Mouse (Mus musculus) neural tube, embryonic 12.5 days (tissue): Measurements from ENCODE around the gene Hmga1b. TPM values are rescaled to one million over a fixed set of nuclear protein-coding genes. Genes with fewer than 3 reads are reported as not detected.

ENCODE experiments used
- polyA plus RNA-seq: library from polyadenylated mRNA; unstranded; fragments of >200 nt; fragmentation: Nextera tagmentation; extraction: Ambion mirVana; gene quantifications from 2 replicates; pipeline ENCODE4 v1.2.1, GENCODE M21; 2016

The Hmga1b gene
- polyA plus RNA-seq, 1 experiment from 2014 or later = 3.6 TPM

Other genes with a start within 250 kb of the Hmga1b start
- 0.13 and 0.22 TPM in 2 replicates for gene Gcgr, start 232.1 kb upstream of the Hmga1b start, polyA plus RNA-seq
- gene Mcrip1, start 213.1 kb upstream of the Hmga1b start, polyA plus RNA-seq = 234 and 239 TPM in 2 replicates
- not detected in 2 replicates for gene Ppp1r27, start 211.7 kb upstream of the Hmga1b start, polyA plus RNA-seq
- gene P4hb, start 189.5 kb upstream of the Hmga1b start, polyA plus RNA-seq = 425 and 451 TPM in 2 replicates
- gene Arhgdia, start 181.2 kb upstream of the Hmga1b start, polyA plus RNA-seq = 582 and 606 TPM in 2 replicates
- 509 and 592 TPM in 2 replicates for gene Alyref, start 164.4 kb upstream of the Hmga1b start, polyA plus RNA-seq
- gene Anapc11, start 164.4 kb upstream of the Hmga1b start, polyA plus RNA-seq = 162 and 172 TPM in 2 replicates
- 0.80 and 0.83 TPM in 2 replicates for gene Npb, start 154.3 kb upstream of the Hmga1b start, polyA plus RNA-seq
- 151 and 155 TPM in 2 replicates for gene Pcyt2, start 144.9 kb upstream of the Hmga1b start, polyA plus RNA-seq
- 46.8 and 56.5 TPM in 2 replicates for gene Sirt7, start 137.6 kb upstream of the Hmga1b start, polyA plus RNA-seq
- gene Mafg, start 129.2 kb upstream of the Hmga1b start, polyA plus RNA-seq = 39.7 and 40.4 TPM in 2 replicates
- 27.2 and 27.8 TPM in 2 replicates for gene Pycr1, start 119.0 kb upstream of the Hmga1b start, polyA plus RNA-seq
- gene Myadml2, start 114.6 kb upstream of the Hmga1b start, polyA plus RNA-seq = 0.81 and 1.1 TPM in 2 replicates
- gene Notum, start 101.6 kb upstream of the Hmga1b start, polyA plus RNA-seq = 3.1 and 3.4 TPM in 2 replicates
- 139 and 155 TPM in 2 replicates for gene Aspscr1, start 89.8 kb upstream of the Hmga1b start, polyA plus RNA-seq
- gene Cenpx, start 49.1 kb upstream of the Hmga1b start, polyA plus RNA-seq = 108 and 114 TPM in 2 replicates
- 70.9 and 72.6 TPM in 2 replicates for gene Lrrc45, start 48.9 kb upstream of the Hmga1b start, polyA plus RNA-seq
- gene Rac3, start 41.3 kb upstream of the Hmga1b start, polyA plus RNA-seq = 118 and 119 TPM in 2 replicates
- gene Dcxr, start 35.5 kb upstream of the Hmga1b start, polyA plus RNA-seq = 12.3 and 16.7 TPM in 2 replicates
- 0.95 and 1.6 TPM in 2 replicates for gene Cbr2, start 30.7 kb upstream of the Hmga1b start, polyA plus RNA-seq
- gene Rfng, start 21.4 kb downstream of the Hmga1b start, polyA plus RNA-seq = 77.2 and 81.3 TPM in 2 replicates
- gene Gps1, start 21.5 kb downstream of the Hmga1b start, polyA plus RNA-seq = 250 and 258 TPM in 2 replicates
- gene Dus1l, start 33.6 kb downstream of the Hmga1b start, polyA plus RNA-seq = 63.5 and 65.5 TPM in 2 replicates
- 87.6 and 102 TPM in 2 replicates for gene Fasn, start 61.8 kb downstream of the Hmga1b start, polyA plus RNA-seq
- 4.7 and 5.6 TPM in 2 replicates for gene Ccdc57, start 170.1 kb downstream of the Hmga1b start, polyA plus RNA-seq
- 31.8 and 38.4 TPM in 2 replicates for gene Slc16a3, start 185.7 kb downstream of the Hmga1b start, polyA plus RNA-seq
- gene Csnk1d, start 228.5 kb downstream of the Hmga1b start, polyA plus RNA-seq = 157 TPM in 2 replicates